Comparison of ENCODE assay signal across 9 mouse cellular contexts in the genomic region with DNA sequence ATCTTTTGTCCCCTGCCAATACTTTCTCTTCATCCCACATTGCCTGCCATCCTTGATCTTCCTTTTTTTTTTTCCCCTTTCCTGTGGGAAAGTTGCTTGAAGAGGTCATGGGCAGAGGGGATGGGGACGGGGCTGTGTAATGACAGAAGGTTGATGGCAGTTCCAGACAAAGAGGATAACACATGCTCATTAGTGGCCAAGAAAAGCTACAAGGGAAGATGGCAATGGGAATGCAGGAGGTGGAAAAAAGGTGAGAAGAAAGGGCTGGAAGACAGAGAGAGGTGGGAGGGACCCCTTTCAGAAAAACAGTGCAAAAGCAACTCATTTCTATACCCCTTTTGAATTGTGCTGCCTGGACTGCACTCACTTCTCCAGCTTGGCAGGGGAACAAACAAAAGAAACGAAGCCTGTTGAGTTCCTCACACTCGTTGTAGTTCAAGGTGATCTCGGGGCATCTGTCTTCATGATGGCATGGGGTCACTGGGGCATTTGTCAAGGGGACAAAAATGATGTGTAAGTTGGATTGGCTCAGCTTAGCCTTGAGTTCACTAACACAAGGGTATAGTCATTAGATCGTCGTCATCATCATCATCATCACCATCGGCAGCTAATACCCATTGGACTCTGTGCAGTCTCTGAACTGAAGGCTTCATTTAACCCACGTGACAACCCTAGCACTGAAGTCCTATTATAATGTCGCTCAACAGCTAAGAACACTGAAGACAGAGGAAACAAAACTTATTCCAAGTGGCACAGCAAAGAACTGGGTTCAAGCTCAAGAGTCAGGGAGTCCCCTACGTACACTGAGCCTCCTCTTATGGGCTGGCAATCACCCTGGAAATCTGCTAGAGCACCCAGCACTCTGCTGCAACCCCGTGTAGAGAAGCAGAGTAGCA. TPM values are rescaled to one million over a fixed set of nuclear protein-coding genes. Genes with fewer than 3 reads are reported as not detected.
DNase-seq lines count a peak whose midpoint lies in the region; ATAC-seq lines count a peak whose summit lies in the region.
"Had no signal": no experiment of that assay in that cellular context is flagged by ENCODE, and none has a peak within 500 bp of the region (broad histone marks: within the 10 kb centered on the region; RNA-seq: fewer than 3 reads in every experiment).

No protein-coding gene starts in this region.

- no peak for ATAC-seq in lung, embryonic 16.5 days (ENCODE audit: low read depth)
- ATAC-seq in hindbrain, embryonic 13.5 days (ENCODE audit: low FRiP score), result peak; percentile 34
- ATAC-seq in midbrain, embryonic 12.5 days (ENCODE audit: low FRiP score, low read depth), result peak; percentile 51
- ATAC-seq in erythroid progenitor cell, adult 5-6 weeks (replicated peaks; ENCODE audit: low FRiP score, poor library complexity, severe bottlenecking), result no peak

- H3K9me3 ChIP-seq in lung, embryonic 16.5 days (ENCODE audit: control insufficient read depth, low read length), result no peaks in the 10 kb centered on the region
- no peaks in the 10 kb centered on the region for H3K9me3 ChIP-seq in hindbrain, embryonic 13.5 days
- no peaks in the 10 kb centered on the region for H3K9me3 ChIP-seq in midbrain, embryonic 12.5 days

- no peaks in the 10 kb centered on the region for H3K27me3 ChIP-seq in lung, embryonic 16.5 days (ENCODE audit: control insufficient read depth, insufficient read depth, low read depth, low read length)
- H3K27me3 ChIP-seq in hindbrain, embryonic 13.5 days, result no peaks in the 10 kb centered on the region
- H3K27me3 ChIP-seq in midbrain, embryonic 12.5 days, result no peaks in the 10 kb centered on the region

- H3K27ac ChIP-seq in lung, embryonic 16.5 days (ENCODE audit: low read length), result peak overlapping the region; percentile 83
- H3K27ac ChIP-seq in hindbrain, embryonic 13.5 days, result peak overlapping the region; percentile 97
- H3K27ac ChIP-seq in midbrain, embryonic 12.5 days (replicated peaks), result peak overlapping the region; percentile 91

- peaks cover 49% of the 10 kb centered on the region for H3K4me1 ChIP-seq in lung, embryonic 16.5 days (replicated peaks; ENCODE audit: control insufficient read depth, insufficient read depth, low read length)
- H3K4me1 ChIP-seq in hindbrain, embryonic 13.5 days (replicated peaks), result peaks cover 84% of the 10 kb centered on the region
- peaks cover 76% of the 10 kb centered on the region for H3K4me1 ChIP-seq in midbrain, embryonic 12.5 days

- H3K9ac ChIP-seq in lung, embryonic 16.5 days (ENCODE audit: low read length), result no peak overlapping the region
- no peak overlapping the region for H3K9ac ChIP-seq in hindbrain, embryonic 13.5 days
- peak overlapping the region; percentile 26; the same call in 1 of the 2 replicates for H3K9ac ChIP-seq in midbrain, embryonic 12.5 days (replicated peaks)

- H3K36me3 ChIP-seq in lung, embryonic 16.5 days (ENCODE audit: control insufficient read depth, insufficient read depth, low read length), result peaks cover 26% of the 10 kb centered on the region
- peaks cover 39% of the 10 kb centered on the region for H3K36me3 ChIP-seq in hindbrain, embryonic 13.5 days
- H3K36me3 ChIP-seq in midbrain, embryonic 12.5 days, result peaks cover 43% of the 10 kb centered on the region

- no peak overlapping the region for H3K4me2 ChIP-seq in lung, embryonic 16.5 days (ENCODE audit: low read depth, low read length)
- H3K4me2 ChIP-seq in hindbrain, embryonic 13.5 days, result 0 out of 2 replicates have a peak overlapping the region, but pooled peaks have one; percentile 13
- H3K4me2 ChIP-seq in midbrain, embryonic 12.5 days (replicated peaks), result peak overlapping the region; percentile 24

- DNase-seq in lung, postnatal 10 days, result no peak
- no peak for DNase-seq in ovary, postnatal 14 days (ENCODE audit: low spot score)
- DNase-seq in left cerebral cortex, adult 18-20 months (ENCODE audit: low spot score in 2 of 2), result no peak
- DNase-seq: cerebellum, adult 8-10 months; lung, postnatal 14 days had no signal

- WGBS in lung, embryonic 16.5 days, result 72% methylated on average over 11 of the region's 11 CpGs
- WGBS in hindbrain, embryonic 13.5 days, result 16% methylated on average over 11 of the region's 11 CpGs
- 19% methylated on average over 11 of the region's 11 CpGs for WGBS in midbrain, embryonic 12.5 days

- no peak overlapping the region for H3K4me3 ChIP-seq in lung, embryonic 16.5 days (ENCODE audit: low read length)
- no peak overlapping the region for H3K4me3 ChIP-seq in hindbrain, embryonic 13.5 days
- no peak overlapping the region for H3K4me3 ChIP-seq in midbrain, embryonic 12.5 days

RNA-seq across cellular contexts. Expression of a gene that starts 11.3 kb away (rescaled TPM):
- polyA plus RNA-seq in lung, embryonic 16.5 days (2015; fragmentation: Nextera tagmentation; extraction: Ambion mirVana), result 16.0 and 16.5 TPM in 2 replicates
- 34.8 and 36.8 TPM in 2 replicates for polyA plus RNA-seq in hindbrain, embryonic 13.5 days (2015; fragmentation: Nextera tagmentation; extraction: Ambion mirVana)
- polyA plus RNA-seq in midbrain, embryonic 12.5 days (2016; fragmentation: Nextera tagmentation; extraction: Ambion mirVana), result 63.5 and 67.3 TPM in 2 replicates
- total RNA-seq in left cerebral cortex, adult 18-20 months (2021), result 10 to 100 TPM; 34.3 to 36.9 TPM
- 5.8 and 7.1 TPM in 2 replicates for total RNA-seq in erythroid progenitor cell, adult 5-6 weeks (2015; ENCODE audit: low replicate concordance)
- total RNA-seq in erythroid progenitor cell, adult 5-6 weeks (2017; ENCODE audit: low replicate concordance), result 1.2 and 2.6 TPM in 2 replicates

RNA-seq across cellular contexts. Expression of a gene that starts 29.3 kb away (rescaled TPM):
- polyA plus RNA-seq in lung, embryonic 16.5 days (2015; fragmentation: Nextera tagmentation; extraction: Ambion mirVana), result 0.79 and 0.88 TPM in 2 replicates
- 0.47 and 0.78 TPM in 2 replicates for polyA plus RNA-seq in hindbrain, embryonic 13.5 days (2015; fragmentation: Nextera tagmentation; extraction: Ambion mirVana)
- polyA plus RNA-seq in midbrain, embryonic 12.5 days (2016; fragmentation: Nextera tagmentation; extraction: Ambion mirVana), result 0.43 and 0.48 TPM in 2 replicates
- 1 to 10 TPM; 9.7 TPM for total RNA-seq in left cerebral cortex, adult 18-20 months (2021)
- 61.6 and 71.0 TPM in 2 replicates for total RNA-seq in erythroid progenitor cell, adult 5-6 weeks (2015; ENCODE audit: low replicate concordance)
- 23.0 and 36.1 TPM in 2 replicates for total RNA-seq in erythroid progenitor cell, adult 5-6 weeks (2017; ENCODE audit: low replicate concordance)

RNA-seq across cellular contexts. Expression of a gene that starts 55.6 kb away (rescaled TPM):
- 31.1 and 33.6 TPM in 2 replicates for polyA plus RNA-seq in lung, embryonic 16.5 days (2015; fragmentation: Nextera tagmentation; extraction: Ambion mirVana)
- polyA plus RNA-seq in hindbrain, embryonic 13.5 days (2015; fragmentation: Nextera tagmentation; extraction: Ambion mirVana), result 7.8 and 8.0 TPM in 2 replicates
- polyA plus RNA-seq in midbrain, embryonic 12.5 days (2016; fragmentation: Nextera tagmentation; extraction: Ambion mirVana), result 15.4 and 16.7 TPM in 2 replicates
- total RNA-seq in left cerebral cortex, adult 18-20 months (2021), result 1 to 10 TPM; 1.5 to 2.0 TPM
- total RNA-seq in erythroid progenitor cell, adult 5-6 weeks (2015; ENCODE audit: low replicate concordance), result 154 and 179 TPM in 2 replicates
- 182 and 186 TPM in 2 replicates for total RNA-seq in erythroid progenitor cell, adult 5-6 weeks (2017; ENCODE audit: low replicate concordance)

Comparison
In these comparisons a context has a peak if more than half of its experiments do, and no peak if none do; other contexts are left out.
1. ATAC-seq: peak in hindbrain, embryonic 13.5 days (single experiment) and midbrain, embryonic 12.5 days (single experiment); none in lung, embryonic 16.5 days (single experiment) and erythroid progenitor cell, adult 5-6 weeks (single experiment).
2. Peak in every context shown above with its lines, with median percentiles within 50 percentile points of each other: H3K27ac ChIP-seq.